Mouse (Mus musculus) T-helper 1 cell (primary cell): ENCODE measurements around the gene Ccdc92.

ENCODE experiments used
- in situ Hi-C: fragments of 300-600 bp; cut with MboI, MseI; formaldehyde crosslinking; loops from one replicate; pipeline ENCODE4 v1.15.1; 2025; ENCODE audit warnings: high pct_unique_total_duplicates

The Ccdc92 gene

DNA sequence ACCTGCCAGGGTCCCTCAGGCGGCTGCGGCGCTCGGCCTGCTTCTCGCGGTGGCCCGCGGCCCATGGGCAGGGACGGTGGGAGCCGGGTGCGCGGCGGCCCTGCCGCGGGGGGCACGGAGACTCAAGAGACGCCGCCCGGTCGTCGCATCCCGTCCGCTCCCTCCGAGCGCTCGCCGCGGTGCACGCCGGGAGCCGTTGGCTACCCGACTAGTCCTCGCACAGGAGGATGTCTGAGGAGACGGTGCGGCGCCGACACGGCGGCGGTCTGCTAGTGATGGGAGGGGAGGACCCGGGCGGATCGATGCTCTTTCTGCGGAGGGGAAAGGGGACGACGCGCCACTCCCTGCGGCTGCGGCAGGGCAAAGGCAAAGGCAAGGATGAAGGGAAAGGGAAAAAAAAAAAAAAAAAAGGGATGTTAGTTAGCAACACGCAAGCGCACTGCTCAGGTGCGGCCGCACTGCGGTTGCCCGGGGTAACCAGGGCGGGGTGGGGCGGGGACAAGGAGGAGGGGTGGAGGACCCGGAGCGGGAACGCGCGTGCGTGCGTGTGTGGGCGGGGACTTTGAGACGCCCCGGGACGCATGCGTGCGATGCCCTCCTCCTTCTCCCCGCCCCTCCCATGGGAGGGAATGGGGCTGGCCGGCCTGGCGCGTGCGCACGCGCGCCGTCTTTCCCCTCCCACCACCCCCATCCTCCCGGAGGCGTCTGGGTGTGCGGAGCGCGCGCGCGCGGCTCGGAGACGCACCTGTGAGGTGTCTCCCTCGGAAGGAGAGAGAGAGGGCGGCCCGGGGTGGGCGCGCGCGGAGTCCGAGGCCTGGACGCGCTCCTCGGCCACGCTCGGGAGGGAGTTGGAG is at the start of gene Ccdc92, which contains the start of gene Zfp664:
Gene Ccdc92, minus strand, starts transcription at position 412 of the 854 bp plus-strand sequence.
Gene Zfp664, plus strand, starts transcription at position 679 of the 854 bp plus-strand sequence.
- in situ Hi-C loops: loop anchor here (5.0 to 25.0 kb wide), 3 partner anchors 250 to 1850 kb away; partner anchors contain the start of genes 2810006K23Rik, Mphosph9 and Orai1

- in situ Hi-C loops: loop anchor here (5.0 kb wide), 2 partner anchors 103 to 348 kb away; no protein-coding TSS in a partner anchor
Measured at GRCm38 (mm10) chr5:124908860-124909259, 46.6 kb upstream of the Ccdc92 start.

DNA sequence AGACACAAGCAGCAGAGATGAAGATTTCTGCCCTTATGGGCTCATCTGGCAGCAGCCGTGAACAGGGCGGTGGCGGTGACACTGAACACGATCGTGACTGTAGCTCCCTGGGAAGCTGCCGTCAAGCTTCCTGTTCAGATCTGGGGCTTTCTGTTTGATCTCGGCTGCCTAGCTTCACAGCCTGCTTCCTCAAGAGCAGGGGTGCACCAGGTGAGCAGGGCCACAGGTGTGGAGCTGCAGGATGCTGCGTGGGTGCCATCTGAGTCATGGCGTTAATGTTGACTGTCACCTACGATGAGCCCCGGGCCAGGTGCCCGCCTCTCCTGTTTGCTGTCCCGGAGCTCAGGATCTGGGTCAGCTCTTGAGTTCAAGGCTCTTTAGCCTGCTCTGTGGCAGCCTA is 44.7 kb upstream of the Ccdc92 start:
- in situ Hi-C loops: loop anchor here (5.0 kb wide), 2 partner anchors 105 to 350 kb away; no protein-coding TSS in a partner anchor

- in situ Hi-C loops: no loop called here
Measured at GRCm38 (mm10) chr5:124903852-124904251, 41.6 kb upstream of the Ccdc92 start.

GRCm38 (mm10) chr5:124902195-124902594 is 40.0 kb upstream of the Ccdc92 start:
- in situ Hi-C loops: no loop called here

DNA sequence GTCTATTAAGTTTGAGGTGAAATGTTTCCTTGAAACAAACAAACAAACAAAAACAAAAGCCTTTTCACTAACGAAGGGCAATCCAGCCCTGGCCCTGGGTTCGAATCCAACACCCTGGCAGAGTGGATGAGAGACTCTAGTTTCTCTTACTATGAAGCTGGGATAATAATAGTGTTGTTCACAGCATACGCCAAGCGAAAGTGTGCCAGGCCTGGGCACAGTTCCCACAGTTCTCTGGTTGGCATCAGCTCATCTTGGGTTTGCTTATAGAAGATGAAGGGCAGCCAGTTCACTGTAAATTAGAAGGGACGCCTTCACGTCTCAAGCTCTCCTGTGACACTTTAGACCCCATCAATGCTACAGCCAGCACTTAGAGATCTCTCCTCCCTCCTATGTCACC is 39.5 kb upstream of the Ccdc92 start:
- in situ Hi-C loops: no loop called here

GRCm38 (mm10) chr5:124900738-124901490 is 38.7 kb upstream of the Ccdc92 start:
- in situ Hi-C loops: no loop called here

- in situ Hi-C loops: no loop called here
Measured at GRCm38 (mm10) chr5:124899945-124900631, 37.9 kb upstream of the Ccdc92 start.

- in situ Hi-C loops: no loop called here
Measured at GRCm38 (mm10) chr5:124896135-124896534, 33.9 kb upstream of the Ccdc92 start.

DNA sequence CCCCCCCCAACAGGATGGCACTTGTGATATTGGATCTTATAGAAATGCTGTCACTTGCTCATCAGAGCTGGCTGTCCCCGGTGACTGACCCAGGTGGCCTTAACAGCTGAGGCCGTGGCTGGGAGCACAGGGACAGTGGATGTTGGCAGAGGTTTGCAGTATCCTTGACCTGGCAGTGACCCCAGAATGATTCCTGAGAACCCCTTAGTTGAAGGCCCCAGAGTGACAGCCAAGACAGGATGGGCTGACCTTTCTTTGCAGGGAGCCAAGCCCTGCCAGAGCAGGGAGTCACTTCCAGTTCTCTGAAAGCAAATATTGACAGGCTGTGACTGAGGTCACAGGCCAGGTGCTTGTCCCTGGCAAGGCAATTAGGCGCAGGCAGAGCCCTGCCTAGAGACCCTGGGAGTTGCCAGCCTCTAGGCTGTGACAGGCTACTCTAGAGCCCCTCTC is 29.7 kb upstream of the Ccdc92 start:
- in situ Hi-C loops: no loop called here

- in situ Hi-C loops: no loop called here
Measured at GRCm38 (mm10) chr5:124888661-124889060, 26.4 kb upstream of the Ccdc92 start.

DNA sequence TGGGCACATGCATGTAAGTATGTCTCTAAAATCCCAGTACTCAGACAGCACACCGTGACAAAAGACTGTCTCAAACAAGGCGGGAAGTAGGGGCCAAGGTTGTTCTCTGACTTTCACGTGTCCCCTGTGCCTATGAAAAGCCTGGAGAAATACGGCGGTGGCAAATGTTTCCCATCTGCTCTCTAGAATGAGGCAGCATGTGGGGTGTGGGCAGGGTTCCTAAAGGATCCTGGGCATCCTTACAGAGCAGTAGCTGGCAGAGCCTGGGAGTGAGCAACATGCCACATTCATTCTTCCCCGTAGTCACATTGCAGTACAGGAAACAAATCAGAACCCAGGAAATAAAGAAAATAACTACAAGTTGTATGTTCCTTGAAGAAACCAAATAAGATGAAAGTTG is 21.7 kb upstream of the Ccdc92 start:
- in situ Hi-C loops: no loop called here

DNA sequence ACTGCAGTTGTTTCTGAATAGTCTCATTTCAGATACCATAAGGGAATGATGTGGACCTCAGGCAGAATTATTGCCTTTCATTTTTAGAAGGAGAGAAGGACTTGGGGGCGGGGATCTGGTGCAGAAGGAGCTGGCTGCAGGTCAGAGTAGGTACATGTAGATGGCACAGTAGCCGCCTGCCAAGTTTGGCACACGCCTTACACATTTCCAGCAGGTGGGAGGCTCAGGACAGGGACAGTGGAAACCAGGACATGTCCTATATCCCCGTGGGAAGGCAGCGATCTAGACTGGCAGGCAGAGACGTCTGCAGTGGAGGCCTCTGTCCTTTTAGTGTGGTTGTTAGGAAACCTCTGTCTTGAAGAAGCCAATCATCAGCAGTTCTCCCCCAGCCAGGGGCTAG is 17.6 kb upstream of the Ccdc92 start:
- in situ Hi-C loops: loop anchor here (5.0 kb wide), 1 partner anchor 82 kb away; no protein-coding TSS in a partner anchor

- in situ Hi-C loops: loop anchor here (5.0 kb wide), 1 partner anchor 82 kb away; no protein-coding TSS in a partner anchor
Measured at GRCm38 (mm10) chr5:124879251-124879650, 17.0 kb upstream of the Ccdc92 start.

DNA sequence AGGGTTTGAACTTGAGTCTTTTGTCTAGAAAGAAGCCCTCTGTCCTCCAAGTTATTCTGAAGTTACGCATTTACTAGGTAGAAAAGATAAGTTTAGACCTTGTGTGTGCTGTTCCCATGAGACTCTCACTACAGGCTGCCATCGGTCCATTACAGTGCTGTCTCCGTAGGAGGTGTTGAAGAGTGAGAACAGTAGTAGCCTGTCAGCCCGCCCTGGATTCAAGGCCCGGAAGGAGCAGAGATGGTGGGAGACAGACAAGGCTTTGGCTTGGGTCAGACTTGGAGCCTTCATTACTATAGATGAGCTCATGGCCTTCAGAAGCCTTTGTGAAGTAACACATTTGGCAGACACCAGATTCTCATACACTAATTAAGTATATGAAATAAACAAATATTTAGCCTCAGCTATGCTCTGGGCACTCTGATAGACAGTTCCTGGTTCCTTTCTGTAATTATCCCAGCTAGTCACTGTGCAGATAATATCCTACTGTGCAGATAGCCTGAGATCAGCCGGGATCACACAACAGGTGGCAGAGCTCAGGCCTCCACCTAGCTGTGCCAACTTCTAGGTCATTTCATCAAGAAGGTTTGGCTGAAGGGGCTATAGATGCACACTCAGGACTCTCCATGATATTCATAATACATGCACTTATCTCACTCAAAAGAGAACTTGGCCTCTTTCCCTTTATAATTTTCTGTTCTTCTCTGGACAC is 11.8 kb upstream of the Ccdc92 start:
- in situ Hi-C loops: loop anchor here (25.0 kb wide), 2 partner anchors 537 to 1862 kb away; partner anchors contain the start of genes 2810006K23Rik, Mphosph9 and Orai1

- in situ Hi-C loops: loop anchor here (25.0 kb wide), 2 partner anchors 536 to 1861 kb away; partner anchors contain the start of genes 2810006K23Rik, Mphosph9 and Orai1
Measured at GRCm38 (mm10) chr5:124873096-124873495, 10.9 kb upstream of the Ccdc92 start.

DNA sequence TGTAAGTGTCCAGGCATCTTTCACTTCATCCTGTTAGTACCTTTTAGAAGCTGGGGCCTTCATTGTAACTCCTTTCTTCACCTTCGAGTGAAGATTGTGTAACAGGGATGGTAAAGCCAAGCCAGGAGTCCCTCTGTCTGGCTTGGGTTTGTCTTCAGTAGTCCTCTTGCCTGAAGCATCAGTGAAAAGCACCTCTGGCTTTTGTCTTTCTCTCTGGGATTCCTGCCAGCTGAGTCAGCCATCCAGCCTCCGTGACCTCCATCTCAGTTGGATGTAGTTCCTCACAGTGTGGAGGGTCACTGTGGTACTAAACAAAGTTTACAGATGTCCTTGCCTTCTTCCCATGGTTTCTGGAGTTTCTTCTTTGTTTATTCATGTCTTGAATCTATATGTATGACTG is 9.8 kb upstream of the Ccdc92 start:
- in situ Hi-C loops: loop anchor here (25.0 kb wide), 2 partner anchors 535 to 1860 kb away; partner anchors contain the start of genes 2810006K23Rik, Mphosph9 and Orai1

DNA sequence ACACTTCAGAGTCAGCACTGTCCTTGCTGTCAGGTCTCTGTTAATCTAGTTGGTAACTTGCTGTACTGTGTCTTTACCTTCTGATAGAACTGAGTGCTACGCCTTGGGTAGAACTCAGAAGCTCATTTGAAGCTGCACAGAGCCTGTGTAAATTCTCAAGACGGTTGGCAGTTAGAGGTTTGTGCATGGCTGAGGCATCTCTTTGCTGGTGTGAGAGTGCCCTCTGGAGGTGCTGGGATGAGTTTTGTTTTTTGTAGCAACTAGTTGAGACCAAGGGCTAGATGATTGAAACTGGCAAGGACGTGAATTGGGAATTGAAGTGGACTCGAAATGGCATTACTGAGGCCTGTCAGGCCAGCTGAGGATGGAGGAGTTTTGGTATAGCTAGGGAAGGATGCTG is 6.8 kb upstream of the Ccdc92 start:
- in situ Hi-C loops: loop anchor here (25.0 kb wide), 2 partner anchors 532 to 1857 kb away; partner anchors contain the start of genes 2810006K23Rik, Mphosph9 and Orai1

DNA sequence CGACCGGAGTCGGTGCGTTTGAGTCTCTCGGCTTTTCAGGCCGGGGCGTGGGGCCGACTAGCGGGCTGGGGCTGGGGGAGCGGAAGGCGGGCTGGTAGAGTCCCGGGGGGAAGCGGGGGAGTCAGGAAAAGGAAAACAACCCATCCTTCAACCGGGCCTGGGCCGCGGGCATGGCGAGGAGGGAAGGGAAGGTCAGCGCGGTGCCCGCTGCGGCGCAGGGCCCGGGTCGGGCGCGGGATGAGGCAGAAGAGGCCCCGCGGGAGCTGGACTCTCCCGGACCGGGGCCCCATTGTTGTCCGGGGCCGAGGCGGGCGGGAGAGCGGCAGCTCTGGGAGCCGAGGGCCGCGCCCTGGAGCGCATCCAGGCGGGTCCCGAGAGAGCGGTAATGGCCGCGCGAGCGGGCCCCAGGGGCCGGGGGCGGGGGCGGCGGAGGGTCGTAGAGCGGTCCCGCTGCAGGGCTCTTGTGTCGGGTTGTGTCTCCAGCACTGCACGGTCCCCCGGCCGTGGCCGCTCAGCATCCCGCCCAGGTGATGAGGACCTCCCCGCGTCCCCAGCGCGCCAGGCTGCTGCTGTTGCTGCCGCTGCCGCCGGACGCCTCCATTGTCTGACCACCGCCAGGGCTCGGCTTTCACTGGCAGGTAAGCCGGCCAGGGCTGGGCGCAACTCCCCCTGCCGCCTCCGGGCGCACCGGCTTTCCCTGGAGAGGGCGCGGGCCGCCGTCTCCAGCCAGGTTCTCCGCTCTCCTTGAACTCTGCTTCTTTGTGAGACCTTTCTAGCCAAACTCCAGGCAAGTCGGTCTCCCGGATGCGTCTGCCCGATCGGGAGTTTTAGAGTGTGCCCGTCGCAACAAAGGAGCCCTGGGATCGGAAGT is 882 bp upstream of the Ccdc92 start:
- in situ Hi-C loops: loop anchor here (5.0 to 25.0 kb wide), 3 partner anchors 251 to 1851 kb away; partner anchors contain the start of genes 2810006K23Rik, Mphosph9 and Orai1
